Mouse (Mus musculus): ENCODE measurements around the gene Mmp15.

DNA sequence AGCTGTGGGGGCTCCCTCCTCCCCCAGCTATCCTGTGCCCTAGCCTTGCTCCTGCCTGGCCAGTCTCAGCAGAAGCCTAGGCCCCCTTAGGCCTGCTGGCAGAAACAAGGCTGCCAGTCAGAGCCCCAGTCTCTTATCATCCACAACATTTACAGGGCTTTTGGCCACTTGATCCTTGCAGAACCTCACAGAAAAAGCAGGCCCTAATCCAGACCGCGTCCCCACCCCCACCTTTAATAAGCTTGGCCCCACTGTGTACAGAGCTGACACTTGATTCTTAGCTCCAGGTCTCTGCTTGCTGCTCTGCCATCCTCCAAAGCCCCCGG is 8.9 kb downstream of the Mmp15 start:
- TF ChIP-seq CTCF (IDR thresholded peaks at IDR 0.05; ENCODE audit: insufficient read depth, low read depth, low read length) (no peak), POLR2A (IDR thresholded peaks at IDR 0.05; ENCODE audit: insufficient read depth, low read depth, low read length) (no peak)

Data from olfactory bulb, adult 2 months (tissue).